Mouse (Mus musculus) erythroblast, embryonic 14.5 days (primary cell): ENCODE measurements around the gene Crb3.

ENCODE experiments used
- GATA1 ChIP-seq: IDR thresholded peaks from 2 replicates; pipeline ENCODE4 v1.6.1; 2012; ENCODE audit warnings: low read length, inconsistent platforms, mixed read lengths
- TAL1 ChIP-seq: IDR thresholded peaks from 3 replicates; pipeline ENCODE4 v1.6.1; 2012; ENCODE audit warnings: low read length, inconsistent platforms, mixed read lengths

DNA sequence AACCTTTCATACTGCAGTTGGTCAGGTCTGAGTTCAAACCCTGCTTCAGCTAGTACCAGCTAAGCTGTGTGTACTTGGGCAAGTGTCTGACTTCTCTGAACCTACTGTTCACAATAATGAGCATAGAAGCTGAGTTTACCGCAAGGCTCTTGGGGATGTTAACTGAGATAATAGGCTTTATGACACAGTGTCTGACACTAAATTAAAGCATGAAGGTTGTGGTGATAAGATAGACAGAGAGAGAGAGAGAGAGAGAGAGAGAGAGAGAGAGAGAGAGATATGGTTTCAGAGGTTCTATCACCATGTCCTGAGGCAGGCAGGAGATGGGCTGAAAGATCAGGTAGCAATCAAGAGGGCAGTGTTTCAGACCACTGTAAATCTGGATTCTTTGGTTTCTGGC is 51.1 kb downstream of the Crb3 start:
- no peak for TF ChIP-seq GATA1
- TF ChIP-seq TAL1, result no peak
